Mouse (Mus musculus) brain, embryonic 14.5 days (tissue): ENCODE measurements at regions not wholly inside any gene's neighbourhood (a gene's known extent, or its start where the extent isn't known, plus 50 kb on each side); places are given as distances from the start of the nearest gene placed in this dataset.

Experiments used
- CTCF ChIP-seq: fragments of 200-500 bp; IDR thresholded peaks from 2 replicates; pipeline ENCODE4 v1.5.1; 2012; ENCODE audit warnings: inconsistent platforms, mild to moderate bottlenecking, moderate library complexity, borderline replicate concordance; ENCODE audit not compliant: insufficient read depth, insufficient read length; ENCODE audit errors: extremely low read depth
- POLR2A ChIP-seq: fragments of 200-500 bp; IDR thresholded peaks from 2 replicates; pipeline ENCODE4 v1.6.1; 2012; ENCODE audit warnings: mild to moderate bottlenecking, inconsistent platforms, borderline replicate concordance; ENCODE audit not compliant: poor library complexity, insufficient read depth, insufficient read length, severe bottlenecking; ENCODE audit errors: extremely low read depth

DNA sequence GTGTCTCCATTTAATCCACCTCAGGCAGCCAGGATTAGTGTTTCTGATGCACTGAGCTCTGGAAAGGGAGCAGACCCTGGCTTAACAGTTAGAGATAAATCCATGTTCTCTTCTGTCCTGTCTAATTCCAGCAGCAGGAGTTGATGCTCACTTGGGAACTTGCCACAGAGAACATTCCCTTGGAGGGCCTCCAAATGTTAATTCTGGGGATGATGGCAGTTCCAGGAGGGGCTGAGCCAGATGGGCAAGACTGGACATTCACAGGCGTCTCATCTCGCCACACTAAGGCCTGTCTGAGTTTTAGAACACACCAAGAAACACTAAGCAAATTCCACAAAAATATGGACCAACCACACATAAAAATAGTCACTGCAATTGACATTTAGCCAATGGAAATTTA is 194.5 kb downstream of the Ttll7 start:
- TF ChIP-seq POLR2A, result no peak
- TF ChIP-seq CTCF, result no peak
